Mouse (Mus musculus) ovary, adult 18-20 months (tissue): Measurements from ENCODE around the gene Dock8.

ENCODE experiments used
- DNase-seq: peaks from one replicate; pipeline ENCODE4 v3.0.0; 2022; ENCODE audit warnings: low spot score, mixed read lengths

Gene Dock8

GRCm38 (mm10) chr19:25187681-25188080 lies 188.3 kb downstream of the Dock8 start:
- no peak for DNase-seq

- no peak for DNase-seq
These were observed 194.4 kb downstream of the Dock8 start for GRCm38 (mm10) chr19:25193751-25194150.

- no peak for DNase-seq
These were observed 200.9 kb downstream of the Dock8 start for GRCm38 (mm10) chr19:25200081-25200860.

GRCm38 (mm10) chr19:25203077-25203476 lies 203.7 kb downstream of the Dock8 start:
- DNase-seq: no peak

GRCm38 (mm10) chr19:25206969-25207368 lies 207.6 kb downstream of the Dock8 start:
- DNase-seq: no peak

GRCm38 (mm10) chr19:25207731-25208361 lies 208.5 kb downstream of the Dock8 start:
- DNase-seq: no peak

- no peak for DNase-seq
These were observed 209.3 kb downstream of the Dock8 start for GRCm38 (mm10) chr19:25208596-25209110.

GRCm38 (mm10) chr19:25220611-25221010 lies 221.3 kb downstream of the Dock8 start:
- DNase-seq: no peak

- no peak for DNase-seq
These were observed 222.8 kb downstream of the Dock8 start for GRCm38 (mm10) chr19:25221964-25222640.

- no peak for DNase-seq
These were observed 231.0 kb downstream of the Dock8 start for GRCm38 (mm10) chr19:25230058-25230974.

- no peak for DNase-seq
These were observed 231.6 kb downstream of the Dock8 start for GRCm38 (mm10) chr19:25230975-25231334.

GRCm38 (mm10) chr19:25232032-25232431 lies 232.7 kb downstream of the Dock8 start:
- no peak for DNase-seq

- DNase-seq: peak; percentile 58
These were observed 237.5 kb downstream of the Dock8 start, which contains the start of gene Kank1 for GRCm38 (mm10) chr19:25236596-25237491. Kank1 (plus strand) TSS chr19:25236975.

GRCm38 (mm10) chr19:25237492-25238040 lies 238.2 kb downstream of the Dock8 start:
- peak; percentile 37 for DNase-seq

GRCm38 (mm10) chr19:25238121-25238520 lies 238.8 kb downstream of the Dock8 start:
- no peak for DNase-seq

GRCm38 (mm10) chr19:25243566-25243965 lies 244.2 kb downstream of the Dock8 start:
- no peak for DNase-seq

- no peak for DNase-seq
These were observed 246.7 kb downstream of the Dock8 start for GRCm38 (mm10) chr19:25246062-25246461.

GRCm38 (mm10) chr19:25247858-25248552 lies 248.7 kb downstream of the Dock8 start:
- DNase-seq: no peak

GRCm38 (mm10) chr19:25249230-25249629 lies 249.9 kb downstream of the Dock8 start:
- DNase-seq: no peak
